Mouse (Mus musculus) erythroblast, embryonic 14.5 days (primary cell): ENCODE measurements at regions not wholly inside any gene's neighbourhood (a gene's known extent, or its start where the extent isn't known, plus 50 kb on each side); places are given as distances from the start of the nearest gene placed in this dataset.

Experiments
- GATA1 ChIP-seq: IDR thresholded peaks from 2 replicates; pipeline ENCODE4 v1.6.1; 2012; ENCODE audit warnings: low read length, inconsistent platforms, mixed read lengths
- TAL1 ChIP-seq: IDR thresholded peaks from 3 replicates; pipeline ENCODE4 v1.6.1; 2012; ENCODE audit warnings: low read length, inconsistent platforms, mixed read lengths

DNA sequence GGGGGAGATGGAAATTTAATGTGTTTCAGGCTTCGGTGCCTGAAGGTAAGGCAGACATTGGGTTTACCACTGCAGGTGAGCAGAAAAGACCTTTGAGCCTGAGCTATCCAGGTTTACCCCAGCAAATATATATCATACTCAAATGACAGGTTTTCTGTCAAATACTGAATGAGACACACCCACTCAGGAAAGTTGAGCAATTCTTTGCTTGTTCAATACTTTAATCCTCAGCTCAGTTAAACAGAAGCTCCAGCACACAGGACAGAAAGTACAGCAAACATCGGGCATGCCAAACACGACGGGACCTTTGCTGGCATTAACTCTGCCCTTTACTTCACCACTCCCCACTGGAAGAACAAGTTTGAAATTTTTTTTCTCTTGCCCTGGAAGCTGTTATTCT is 307.9 kb downstream of the Btg1 start:
- no peak for TF ChIP-seq TAL1
- TF ChIP-seq GATA1: no peak
